Mouse (Mus musculus) thymus, postnatal 4 days (tissue): ENCODE measurements at regions not wholly inside any gene's neighbourhood (a gene's known extent, or its start where the extent isn't known, plus 50 kb on each side); places are given as distances from the start of the nearest gene placed in this dataset.
A peak's percentile ranks its signal among the peaks of the same experiment; 100 is the strongest.

ENCODE experiments used
- DNase-seq: peaks from one replicate; pipeline ENCODE4 v3.0.0; 2021

DNA sequence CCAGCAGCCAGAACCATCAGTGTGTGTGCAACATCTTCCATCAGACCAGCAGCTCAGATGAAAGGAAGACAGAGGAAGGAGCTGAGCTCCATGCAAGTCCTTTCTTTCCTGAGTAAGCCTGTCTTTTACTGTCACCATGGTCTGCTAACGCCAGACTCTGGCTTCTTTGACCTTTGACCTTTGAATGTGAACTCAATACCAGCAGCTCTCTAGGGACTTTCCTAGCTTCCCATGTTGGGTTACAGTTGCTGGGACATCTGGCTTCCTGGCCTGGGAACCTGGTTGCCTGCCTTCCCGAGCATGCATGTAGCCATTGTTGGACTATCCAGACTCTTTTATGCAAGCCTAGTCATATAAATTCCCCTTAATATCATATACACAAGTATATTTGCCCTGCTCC is 492.3 kb downstream of the Tmem132b start:
- DNase-seq = no peak

- DNase-seq = no peak
Observed at GRCm38 (mm10) chr5:126034846-126035245, 503.3 kb downstream of the Tmem132b start.

DNA sequence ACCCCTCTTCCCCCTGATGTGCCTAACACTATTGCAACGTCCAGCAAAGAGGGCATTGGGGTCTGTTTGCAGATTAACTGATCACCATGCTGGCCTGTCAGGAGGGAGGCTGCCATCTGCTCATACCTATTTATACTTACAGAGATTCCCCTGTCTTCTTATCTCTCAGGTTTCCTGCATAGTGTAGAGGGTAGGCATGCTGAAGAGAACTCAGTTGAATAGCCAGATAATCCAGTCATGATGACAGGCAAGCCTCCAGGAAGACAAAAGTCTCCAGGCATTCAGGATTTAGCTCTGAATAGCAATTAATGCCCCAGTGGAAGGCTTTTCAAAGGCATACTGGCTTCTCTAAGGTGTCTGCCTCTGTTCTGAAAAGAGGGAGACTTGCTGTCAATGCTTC is 505.1 kb downstream of the Tmem132b start:
- DNase-seq = no peak

DNA sequence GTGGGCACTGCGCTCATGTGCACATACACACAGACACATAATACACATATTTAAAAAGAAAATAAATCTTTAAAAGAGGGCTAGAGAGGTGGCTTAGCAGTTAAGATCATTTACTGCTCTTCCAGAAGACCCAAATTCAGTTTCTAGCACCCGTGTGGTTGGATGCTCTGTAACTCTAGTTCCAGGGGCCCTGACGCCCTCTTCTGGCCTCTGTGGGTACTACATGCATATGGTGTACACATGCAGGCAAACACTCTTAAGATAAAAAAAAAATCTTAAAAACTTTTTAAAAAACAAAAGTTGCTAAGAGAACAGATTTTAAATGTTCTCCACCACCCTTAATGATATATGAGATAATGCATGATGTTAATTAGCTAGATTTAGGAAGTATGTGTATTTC is 514.2 kb downstream of the Tmem132b start:
- peak; percentile 5 for DNase-seq

GRCm38 (mm10) chr5:126063644-126064043 is 532.1 kb downstream of the Tmem132b start:
- no peak for DNase-seq

- DNase-seq = no peak
Observed at GRCm38 (mm10) chr5:126079281-126079838, 547.8 kb downstream of the Tmem132b start.

- DNase-seq = no peak
Observed at GRCm38 (mm10) chr5:126088251-126088914, 556.8 kb downstream of the Tmem132b start.

GRCm38 (mm10) chr5:126093196-126093595 is 561.6 kb downstream of the Tmem132b start:
- DNase-seq = no peak

GRCm38 (mm10) chr5:126096616-126097261 is 565.2 kb downstream of the Tmem132b start:
- DNase-seq = no peak

DNA sequence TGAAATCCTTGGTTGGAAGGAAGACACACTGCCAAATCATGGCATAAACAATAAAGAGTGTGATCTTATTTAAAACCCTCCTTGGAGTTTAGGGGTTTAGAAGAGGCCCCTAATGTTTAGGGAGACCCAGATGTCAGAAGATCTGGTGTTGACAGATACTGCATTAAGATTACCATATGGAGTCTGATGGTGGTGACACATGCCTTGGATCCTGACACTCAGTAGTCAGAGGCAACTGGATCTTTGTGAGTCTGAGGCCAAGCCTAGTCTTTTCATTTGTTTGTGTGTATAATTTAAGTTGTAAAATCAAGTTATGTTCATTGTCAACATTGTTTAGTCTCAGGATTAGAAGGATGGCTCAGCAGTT is 565.7 kb downstream of the Tmem132b start:
- no peak for DNase-seq

GRCm38 (mm10) chr5:126098433-126098832 is 566.9 kb downstream of the Tmem132b start:
- no peak for DNase-seq

DNA sequence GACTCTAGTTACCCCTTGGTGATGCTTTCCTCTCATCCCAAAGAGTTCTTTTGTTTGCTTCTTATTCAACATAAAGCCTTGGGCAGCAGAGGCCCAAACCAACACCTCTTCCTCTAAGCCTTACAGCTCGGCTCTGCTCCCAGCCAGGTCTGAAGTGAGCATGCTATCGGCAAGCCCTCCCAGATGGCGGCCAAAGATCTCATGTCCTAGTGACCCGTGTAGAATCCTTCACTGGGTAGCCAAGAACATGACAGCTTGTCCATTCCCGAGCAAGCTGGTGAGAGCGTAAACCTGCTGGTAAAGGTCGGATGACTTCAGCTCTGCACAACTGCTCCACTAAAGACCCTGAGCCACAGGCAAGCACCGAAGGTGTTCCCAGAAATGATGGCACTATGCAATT is 568.4 kb downstream of the Tmem132b start:
- no peak for DNase-seq

DNA sequence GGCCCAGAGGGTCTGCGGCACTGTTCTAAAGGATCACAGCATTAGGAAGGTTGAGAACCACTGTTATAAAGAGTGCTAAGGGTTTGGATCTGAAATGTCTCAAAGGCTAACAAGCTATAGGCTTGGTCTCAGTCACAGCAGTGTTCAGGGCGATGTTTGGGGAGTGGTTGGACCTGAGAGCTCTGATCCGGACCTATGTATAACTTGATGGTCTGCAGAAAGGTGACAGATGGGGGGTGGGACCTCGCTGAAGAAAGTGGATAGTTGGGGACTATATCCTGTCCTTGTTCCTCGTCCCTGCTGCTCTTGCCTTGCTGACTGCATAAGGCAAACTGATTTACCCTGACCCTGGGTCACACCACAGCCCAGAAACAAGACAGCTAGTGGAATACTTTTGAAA is 572.9 kb downstream of the Tmem132b start:
- DNase-seq = no peak

DNA sequence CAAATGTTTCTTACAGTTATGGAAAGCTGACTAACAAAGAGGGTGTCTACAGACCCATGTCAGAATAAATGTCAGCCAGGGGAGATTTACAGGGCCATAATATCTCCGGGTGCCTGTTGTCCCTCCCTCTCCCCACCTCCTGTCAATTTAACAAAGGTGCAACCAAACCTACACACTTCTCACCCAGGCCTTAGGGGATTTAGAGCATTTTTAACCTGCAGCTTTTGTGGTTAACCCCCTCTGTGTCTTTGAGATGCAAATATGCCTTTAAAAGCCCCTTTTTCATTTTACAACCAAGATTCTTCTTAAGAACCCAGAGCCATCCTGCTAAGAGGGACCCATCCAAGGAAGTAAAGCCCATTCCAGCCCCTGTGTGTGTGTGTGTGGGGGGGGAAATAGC is 573.3 kb downstream of the Tmem132b start:
- DNase-seq = no peak

GRCm38 (mm10) chr5:126105446-126105845 is 573.9 kb downstream of the Tmem132b start:
- DNase-seq = no peak

- DNase-seq = no peak
Observed at GRCm38 (mm10) chr5:126107020-126107419, 575.4 kb downstream of the Tmem132b start.

GRCm38 (mm10) chr5:126108837-126109236 is 577.3 kb downstream of the Tmem132b start:
- DNase-seq = no peak

- DNase-seq = no peak
Observed at GRCm38 (mm10) chr5:126117291-126117690, 585.7 kb downstream of the Tmem132b start.

GRCm38 (mm10) chr5:126117906-126118521 is 586.4 kb downstream of the Tmem132b start:
- no peak for DNase-seq

DNA sequence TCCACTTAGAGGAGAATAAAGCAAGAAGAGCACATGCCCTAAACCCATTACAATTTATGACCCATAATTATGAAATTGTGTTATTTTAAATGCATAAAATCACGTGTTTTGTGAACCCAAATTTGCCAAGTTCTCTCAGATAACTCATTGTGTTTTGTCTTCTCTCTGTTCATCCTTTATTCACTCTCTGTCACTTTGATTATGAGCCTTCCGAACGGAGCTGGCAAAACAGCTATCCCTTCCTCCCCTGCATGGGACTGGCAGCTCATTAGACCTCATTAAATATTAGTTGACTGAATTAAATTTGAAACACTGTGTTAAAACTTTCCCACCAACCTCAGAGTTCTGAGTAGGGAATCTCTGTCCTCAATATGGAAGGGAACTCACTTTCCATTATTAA is 587.2 kb downstream of the Tmem132b start:
- DNase-seq = no peak

DNA sequence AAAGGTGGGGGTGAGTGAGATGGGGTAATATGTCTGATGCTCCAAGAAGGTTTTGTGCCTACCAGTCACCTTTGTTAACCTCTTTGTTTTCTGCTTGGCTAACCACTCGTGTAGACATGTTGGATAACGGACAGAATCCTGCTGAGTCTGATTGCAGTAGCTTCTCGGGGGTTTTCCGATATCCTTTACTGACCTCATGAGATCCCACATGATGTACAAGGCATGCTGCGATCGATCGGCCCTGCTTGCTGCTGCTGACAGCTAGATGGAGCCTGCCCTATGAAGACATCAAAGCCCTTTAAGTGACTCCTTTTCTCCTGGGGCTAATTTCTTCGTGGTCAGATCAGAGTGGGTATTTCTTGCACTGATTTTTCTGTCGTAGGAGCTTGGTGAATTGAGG is 591.6 kb downstream of the Tmem132b start:
- DNase-seq = no peak

DNA sequence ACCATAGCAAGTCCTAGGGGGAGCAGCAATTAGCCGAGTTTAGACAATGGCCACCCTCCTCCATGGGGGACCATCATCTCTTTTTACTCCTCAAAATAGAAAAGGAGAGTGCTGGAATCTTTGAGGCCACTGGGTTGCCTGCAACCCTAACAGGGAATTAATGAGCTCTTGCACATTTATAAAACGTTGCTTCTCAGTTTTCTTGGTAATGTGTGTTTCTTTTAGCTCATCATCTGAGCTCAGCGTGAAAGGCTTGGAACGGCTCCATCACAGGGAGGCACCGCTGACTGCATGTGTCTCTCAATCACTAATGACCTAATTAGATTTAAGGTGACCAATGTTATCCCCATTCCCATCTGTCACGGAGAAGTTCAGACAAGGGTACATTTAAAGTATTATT is 595.9 kb downstream of the Tmem132b start:
- DNase-seq = no peak

GRCm38 (mm10) chr5:126148908-126149307 is 617.3 kb downstream of the Tmem132b start:
- DNase-seq = no peak

- no peak for DNase-seq
Observed at GRCm38 (mm10) chr5:126155216-126155880, 623.8 kb downstream of the Tmem132b start.
